ENCODE assay signal across 12 mouse cellular contexts in genomic region chr4:114397625-114398024, GRCm38 (mm10). TPM values are rescaled to one million over a fixed set of nuclear protein-coding genes. Genes with fewer than 3 reads are reported as not detected.
DNase-seq lines count a peak whose midpoint lies in the region; ATAC-seq and TF ChIP-seq lines count a peak whose summit lies in the region.
"Had no signal": no experiment of that assay in that cellular context is flagged by ENCODE, and none has a peak within 500 bp of the region (broad histone marks: within the 10 kb centered on the region; RNA-seq: fewer than 3 reads in every experiment).

No protein-coding gene starts in this region.

- DNase-seq in heart, adult 11 months, result peak; percentile 44
- no peak for DNase-seq in heart, postnatal 25 days (ENCODE audit: low spot score)
- DNase-seq in liver, postnatal 0 days, result no peak
- no peak for DNase-seq in liver, embryonic 11.5 days (ENCODE audit: low spot score)
- DNase-seq in Patski (ENCODE audit: low read depth, low spot score), result no peak
- peak; percentile 38 for DNase-seq in kidney, postnatal 14 days
- no peak for DNase-seq in left cerebral cortex, postnatal 36 days (ENCODE audit: low spot score in 2 of 2)
- no peak for DNase-seq in ovary, adult 18-20 months (ENCODE audit: low spot score)
- DNase-seq: right cerebral cortex, adult 18-20 months had no signal

- no peaks in the 10 kb centered on the region for H3K27me3 ChIP-seq in liver, postnatal 0 days (ENCODE audit: insufficient read depth, low read length)
- no peaks in the 10 kb centered on the region; the same call in 1 of the 2 replicates for H3K27me3 ChIP-seq in liver, embryonic 11.5 days (replicated peaks; ENCODE audit: control insufficient read depth, insufficient read depth, low read length)
- H3K27me3 ChIP-seq in Patski, result no peaks in the 10 kb centered on the region

- H3K9ac ChIP-seq in liver, postnatal 0 days (replicated peaks), result no peak overlapping the region
- no peak overlapping the region for H3K9ac ChIP-seq in liver, embryonic 11.5 days (ENCODE audit: low read depth, low read length)
- H3K9ac ChIP-seq: embryonic facial prominence, embryonic 13.5 days; limb, embryonic 13.5 days had no signal

- CTCF ChIA-PET in Patski (lab: Charles Lee), result interaction anchor here (0.7 kb wide), 1 partner anchor 52 kb away, joined by 3 read pairs; no protein-coding TSS in a partner anchor

- intact Hi-C loops in heart, postnatal 25 days (cut with DNase I), result loop anchor here (2.0 kb wide), 1 partner anchor 239 kb away; no protein-coding TSS in a partner anchor
- intact Hi-C loops in left cerebral cortex, postnatal 36 days (cut with DNase I), result no loop called here

- no peaks in the 10 kb centered on the region for H3K36me3 ChIP-seq in liver, postnatal 0 days (replicated peaks; ENCODE audit: insufficient read depth, low read length)
- H3K36me3 ChIP-seq in liver, embryonic 11.5 days (ENCODE audit: control insufficient read depth, insufficient read depth, low read length), result no peaks in the 10 kb centered on the region
- H3K36me3 ChIP-seq: embryonic facial prominence, embryonic 13.5 days; limb, embryonic 13.5 days had no signal

- H3K27ac ChIP-seq in liver, postnatal 0 days (ENCODE audit: low read depth), result no peak overlapping the region
- no peak overlapping the region for H3K27ac ChIP-seq in liver, embryonic 11.5 days (ENCODE audit: low read depth, low read length)
- H3K27ac ChIP-seq: embryonic facial prominence, embryonic 13.5 days; limb, embryonic 13.5 days had no signal

- POLR2A ChIA-PET in Patski (lab: Charles Lee), result no interaction called here

- no peak overlapping the region for H3K4me3 ChIP-seq in liver, postnatal 0 days (ENCODE audit: low read depth, low read length)
- H3K4me3 ChIP-seq in liver, embryonic 11.5 days (ENCODE audit: low read depth, low read length), result no peak overlapping the region
- H3K4me3 ChIP-seq: embryonic facial prominence, embryonic 13.5 days; limb, embryonic 13.5 days had no signal

- TF ChIP-seq EP300 in liver, postnatal 0 days (IDR thresholded peaks at IDR 0.05; ENCODE audit: low read depth), result no peak

- no peak for ATAC-seq in liver, postnatal 0 days
- no peak for ATAC-seq in liver, embryonic 11.5 days (replicated peaks; ENCODE audit: low FRiP score)
- no peak for ATAC-seq in Patski
- ATAC-seq: intestine, embryonic 16.5 days had no signal

- peak; percentile 37; the same call in 1 of the 2 replicates for TF ChIP-seq CTCF in liver, postnatal 0 days (IDR thresholded peaks at IDR 0.05; ENCODE audit: low read depth)
- TF ChIP-seq CTCF in Patski (IDR thresholded peaks at IDR 0.05), result peak; percentile 55

- H3K9me3 ChIP-seq in liver, postnatal 0 days (ENCODE audit: low read length), result no peaks in the 10 kb centered on the region
- no peaks in the 10 kb centered on the region for H3K9me3 ChIP-seq in liver, embryonic 11.5 days (ENCODE audit: control insufficient read depth, low read length)
- H3K9me3 ChIP-seq: embryonic facial prominence, embryonic 13.5 days; limb, embryonic 13.5 days had no signal

- H3K4me1 ChIP-seq in liver, postnatal 0 days (ENCODE audit: insufficient read depth), result no peaks in the 10 kb centered on the region
- no peaks in the 10 kb centered on the region for H3K4me1 ChIP-seq in liver, embryonic 11.5 days (replicated peaks; ENCODE audit: control insufficient read depth, insufficient read depth, low read length)
- H3K4me1 ChIP-seq: embryonic facial prominence, embryonic 13.5 days had no signal

- H3K4me2 ChIP-seq in liver, postnatal 0 days (ENCODE audit: low read depth, low read length), result no peak overlapping the region
- H3K4me2 ChIP-seq in liver, embryonic 11.5 days, result no peak overlapping the region
- H3K4me2 ChIP-seq: embryonic facial prominence, embryonic 13.5 days; limb, embryonic 13.5 days had no signal

- in situ Hi-C loops in Patski (cut with MboI; ENCODE audit: low pct_unique_long_range_greater_than_20kb), result loop anchor here (5.0 kb wide), 1 partner anchor 40 kb away; no protein-coding TSS in a partner anchor

RNA-seq across cellular contexts. Expression of gene Trabd2b, which starts 8.9 kb away (rescaled TPM):
- total RNA-seq in heart, postnatal 25 days (2021), result 10 to 100 TPM; 53.5 to 62.8 TPM
- polyA plus RNA-seq in liver, postnatal 0 days (2015; fragmentation: Nextera tagmentation; extraction: Ambion mirVana), result 0.06 and 0.13 TPM in 2 replicates
- 1.1 and 1.3 TPM in 2 replicates for polyA plus RNA-seq in liver, embryonic 11.5 days (2014; fragmentation: Nextera tagmentation; extraction: Ambion mirVana)
- 0.63 TPM for polyA plus RNA-seq in Patski (2021)
- 1 to 10 TPM; 4.4 to 4.9 TPM for total RNA-seq in left cerebral cortex, postnatal 36 days (2021)

Comparison
In these comparisons a context has a peak if more than half of its experiments do, and no peak if none do; other contexts are left out.
1. DNase-seq: peak in heart, adult 11 months (single experiment) and kidney, postnatal 14 days (single experiment); none in heart, postnatal 25 days (single experiment), liver, postnatal 0 days (single experiment), liver, embryonic 11.5 days (single experiment), Patski (single experiment), left cerebral cortex, postnatal 36 days (0 of 2) and ovary, adult 18-20 months (single experiment).